19 mouse cellular contexts compared by ENCODE assay signal in the genomic region with DNA sequence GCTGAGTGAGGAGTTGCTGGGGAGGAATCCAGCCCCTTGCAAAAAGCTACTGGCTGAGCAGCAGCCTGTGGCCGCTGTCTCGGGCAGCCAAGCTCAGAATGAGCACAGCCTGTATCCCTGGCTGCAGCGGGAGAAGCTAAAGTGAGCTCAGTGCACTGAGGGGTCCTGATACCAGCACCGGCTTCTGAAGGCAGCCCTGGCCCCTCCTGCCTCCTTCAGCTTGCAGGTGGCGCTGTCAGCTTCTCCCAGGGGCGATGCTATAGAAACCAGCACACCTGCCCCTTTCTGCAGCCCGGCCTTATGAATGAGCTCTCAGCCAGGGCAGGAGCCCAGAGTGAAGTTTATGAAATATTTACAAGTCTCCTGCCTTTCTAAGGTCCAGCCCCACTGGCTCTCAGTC. TPM values are rescaled to one million over a fixed set of nuclear protein-coding genes. Genes with fewer than 3 reads are reported as not detected.
DNase-seq lines count a peak whose midpoint lies in the region; ATAC-seq lines count a peak whose summit lies in the region.
"Had no signal": no experiment of that assay in that cellular context is flagged by ENCODE, and none has a peak within 500 bp of the region (broad histone marks: within the 10 kb centered on the region; RNA-seq: fewer than 3 reads in every experiment).

A gene (minus strand): TSS at position 125 of the 400 bp plus-strand sequence.

- H3K4me3 ChIP-seq in forebrain, embryonic 14.5 days (ENCODE audit: low read depth, low read length), result no peak within 1 kb of the TSS
- no peak within 1 kb of the TSS for H3K4me3 ChIP-seq in forebrain, embryonic 12.5 days (replicated peaks)
- no peak within 1 kb of the TSS for H3K4me3 ChIP-seq in midbrain, embryonic 15.5 days
- H3K4me3 ChIP-seq: embryonic facial prominence, embryonic 15.5 days; lung, embryonic 15.5 days had no signal

- WGBS in forebrain, embryonic 14.5 days, result 25% methylated on average over 7 of the region's 7 CpGs
- 25% methylated on average over 7 of the region's 7 CpGs for WGBS in forebrain, embryonic 12.5 days
- WGBS in midbrain, embryonic 15.5 days, result 19% methylated on average over 7 of the region's 7 CpGs

- ATAC-seq in forebrain, embryonic 14.5 days, result no peak
- no peak for ATAC-seq in forebrain, embryonic 12.5 days (ENCODE audit: low FRiP score)
- peak; percentile 52; the same call in 1 of the 2 replicates for ATAC-seq in midbrain, embryonic 15.5 days (replicated peaks)

- peak; percentile 6 for DNase-seq in forebrain, embryonic 14.5 days (ENCODE audit: low spot score)
- peak; percentile 20 for DNase-seq in kidney, postnatal 10 days
- no peak for DNase-seq in kidney, adult 18-20 months
- peak; percentile 57 to 72 for DNase-seq in thymus, postnatal 36 days
- DNase-seq in cerebellum, adult 11-12 months, result no peak
- DNase-seq in right cerebral cortex, adult 2 months (ENCODE audit: low spot score in 2 of 2), result no peak
- DNase-seq: adrenal gland, adult 8-10 months; cerebellum, postnatal 36 days; gastrocnemius, postnatal 25 days; heart, postnatal 36 days; kidney, adult 9 months; layer of hippocampus, adult 9-11 months; left cerebral cortex, postnatal 4 days; spleen, adult 18-20 months had no signal

- H3K27me3 ChIP-seq in forebrain, embryonic 14.5 days (replicated peaks; ENCODE audit: control insufficient read depth, insufficient read depth, low read length), result no peaks in the 10 kb centered on the region
- peaks cover 11% of the 10 kb centered on the region for H3K27me3 ChIP-seq in forebrain, embryonic 12.5 days
- H3K27me3 ChIP-seq in midbrain, embryonic 15.5 days (replicated peaks), result no peaks in the 10 kb centered on the region
- H3K27me3 ChIP-seq: embryonic facial prominence, embryonic 15.5 days; lung, embryonic 15.5 days had no signal

- H3K27ac ChIP-seq in forebrain, embryonic 14.5 days (ENCODE audit: low read depth, low read length), result no peak within 1 kb of the TSS
- no peak within 1 kb of the TSS for H3K27ac ChIP-seq in forebrain, embryonic 12.5 days
- no peak within 1 kb of the TSS for H3K27ac ChIP-seq in midbrain, embryonic 15.5 days
- H3K27ac ChIP-seq: embryonic facial prominence, embryonic 15.5 days; lung, embryonic 15.5 days had no signal

- H3K4me1 ChIP-seq in forebrain, embryonic 14.5 days (ENCODE audit: control insufficient read depth, insufficient read depth, low read length), result no peaks in the 10 kb centered on the region
- H3K4me1 ChIP-seq in forebrain, embryonic 12.5 days, result no peaks in the 10 kb centered on the region
- peaks cover 4% of the 10 kb centered on the region; the same call in 1 of the 2 replicates for H3K4me1 ChIP-seq in midbrain, embryonic 15.5 days
- H3K4me1 ChIP-seq: embryonic facial prominence, embryonic 15.5 days; lung, embryonic 15.5 days had no signal

- H3K9me3 ChIP-seq in forebrain, embryonic 14.5 days (replicated peaks; ENCODE audit: control insufficient read depth, low read length), result no peaks in the 10 kb centered on the region
- H3K9me3 ChIP-seq in forebrain, embryonic 12.5 days, result no peaks in the 10 kb centered on the region
- no peaks in the 10 kb centered on the region for H3K9me3 ChIP-seq in midbrain, embryonic 15.5 days
- H3K9me3 ChIP-seq: embryonic facial prominence, embryonic 15.5 days; lung, embryonic 15.5 days had no signal

- no peaks in the 10 kb centered on the region for H3K36me3 ChIP-seq in forebrain, embryonic 14.5 days (ENCODE audit: control insufficient read depth, insufficient read depth, low read length)
- H3K36me3 ChIP-seq in forebrain, embryonic 12.5 days (replicated peaks), result no peaks in the 10 kb centered on the region
- no peaks in the 10 kb centered on the region for H3K36me3 ChIP-seq in midbrain, embryonic 15.5 days (replicated peaks)
- H3K36me3 ChIP-seq: embryonic facial prominence, embryonic 15.5 days; lung, embryonic 15.5 days had no signal

- H3K9ac ChIP-seq in forebrain, embryonic 14.5 days (ENCODE audit: low read length), result no peak within 1 kb of the TSS
- H3K9ac ChIP-seq in forebrain, embryonic 12.5 days, result no peak within 1 kb of the TSS
- no peak within 1 kb of the TSS for H3K9ac ChIP-seq in midbrain, embryonic 15.5 days
- H3K9ac ChIP-seq: embryonic facial prominence, embryonic 15.5 days; lung, embryonic 15.5 days had no signal

- no peak within 1 kb of the TSS for H3K4me2 ChIP-seq in forebrain, embryonic 14.5 days (ENCODE audit: low read length)
- H3K4me2 ChIP-seq in forebrain, embryonic 12.5 days, result no peak within 1 kb of the TSS
- H3K4me2 ChIP-seq in midbrain, embryonic 15.5 days, result peak within 1 kb of the TSS; percentile 25; the same call in 1 of the 2 replicates
- H3K4me2 ChIP-seq: embryonic facial prominence, embryonic 15.5 days; lung, embryonic 15.5 days had no signal

RNA-seq across cellular contexts. Expression of the gene that starts here (rescaled TPM):
- 0.07 and 0.11 TPM in 2 replicates for polyA plus RNA-seq in forebrain, embryonic 14.5 days (2014; fragmentation: Nextera tagmentation; extraction: Ambion mirVana)
- polyA plus RNA-seq in forebrain, embryonic 12.5 days (2016; fragmentation: Nextera tagmentation; extraction: Ambion mirVana), result 0.40 and 0.57 TPM in 2 replicates
- polyA plus RNA-seq in midbrain, embryonic 15.5 days (2015; fragmentation: Nextera tagmentation; extraction: Ambion mirVana), result 1.3 and 1.5 TPM in 2 replicates
- polyA plus RNA-seq: lung, embryonic 15.5 days; neural tube, embryonic 11.5 days had no signal

Comparison
In these comparisons a context has a peak if more than half of its experiments do, and no peak if none do; other contexts are left out.
1. DNase-seq: peak in kidney, postnatal 10 days (single experiment) and thymus, postnatal 36 days (2 of 2); none in kidney, adult 18-20 months (single experiment), cerebellum, adult 11-12 months (single experiment) and right cerebral cortex, adult 2 months (0 of 2).
2. Peak in DNase-seq in forebrain, embryonic 14.5 days; RNA of the gene not detected or under 1 TPM.